Mouse (Mus musculus): ENCODE data around the gene Fam57a. TPM values are rescaled to one million over a fixed set of nuclear protein-coding genes. Genes with fewer than 3 reads are reported as not detected.

The Fam57a gene
- polyA plus RNA-seq, 1 experiment from 2014 or later, result 32.4 TPM

DNA sequence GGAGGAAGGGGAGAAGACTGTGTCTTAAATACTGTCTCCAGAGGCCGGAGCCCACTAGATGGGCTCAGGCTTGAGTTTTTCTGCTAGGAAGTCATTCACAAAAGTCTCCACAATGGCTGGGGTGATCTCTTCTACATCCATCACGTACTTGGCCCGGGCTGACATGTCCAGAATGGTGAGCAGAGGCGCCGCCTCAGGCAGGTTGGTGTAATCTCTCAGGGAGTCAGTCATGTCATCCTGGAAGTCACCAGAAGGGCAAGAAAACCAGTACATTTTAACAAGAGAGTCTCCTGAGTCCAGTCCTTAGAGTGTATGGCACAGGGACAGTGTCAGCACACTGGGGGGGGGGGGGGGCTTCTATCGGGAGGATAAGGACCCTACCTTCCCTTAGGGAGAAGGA, 79.0 kb downstream of the Fam57a start:
- Histone ChIP-seq H3K27ac (replicated peaks) (peak overlapping the region; percentile 92), H3K4me3 (no peak overlapping the region), H3K27me3 (ENCODE audit: low read depth, poor library complexity, severe bottlenecking) (no peaks in the 10 kb centered on the region), H3K36me3 (peaks cover 49% of the 10 kb centered on the region), H3K4me1 (peaks cover 89% of the 10 kb centered on the region), H3K9me3 (replicated peaks) (no peaks in the 10 kb centered on the region)
- WGBS, result 91% methylated on average over 6 of the region's 6 CpGs
- DNase-seq (ENCODE audit: low spot score), result no peak

DNA sequence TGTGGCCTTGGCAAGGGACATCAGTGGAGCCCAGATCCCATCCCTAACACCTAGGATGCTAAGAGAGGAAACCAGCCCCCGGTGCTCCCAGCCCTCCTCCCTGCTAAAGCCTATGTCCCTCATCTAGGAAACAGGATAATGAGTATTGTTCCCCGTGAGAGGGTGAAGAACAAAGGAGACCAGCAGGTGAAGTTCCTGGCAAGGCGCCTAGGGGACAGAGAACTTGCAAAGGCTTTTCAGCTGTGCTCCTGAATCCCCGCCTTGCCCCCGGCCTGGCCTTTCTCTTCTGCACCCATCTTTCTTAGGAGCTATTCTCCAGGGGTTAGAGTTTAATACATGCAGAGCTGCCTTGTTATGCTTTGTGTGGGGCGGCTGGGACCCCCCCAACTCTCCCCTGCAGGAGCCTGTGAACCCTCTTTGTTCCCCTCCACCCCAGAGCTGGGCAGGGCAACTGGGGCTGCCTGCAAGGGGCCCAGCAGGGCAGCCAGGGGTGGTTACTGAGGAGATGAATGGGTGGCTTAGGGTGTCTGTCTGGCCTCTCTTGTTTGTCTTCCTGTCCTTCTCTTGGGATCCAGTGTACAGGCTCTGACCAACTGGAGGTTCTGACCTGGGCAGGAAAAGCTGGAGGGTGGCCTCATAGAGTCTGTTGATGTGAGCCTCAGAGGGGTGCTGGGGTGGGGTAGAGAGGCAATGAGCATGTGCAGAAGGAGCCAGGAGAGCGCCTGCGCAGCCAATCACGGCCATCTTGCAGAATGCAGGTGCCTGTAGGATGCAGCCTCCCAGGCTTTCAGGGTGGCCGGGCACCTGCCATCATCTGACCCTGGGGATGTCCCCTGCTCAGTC, 81.0 kb downstream of the Fam57a start:
- Histone ChIP-seq H3K4me1 (peaks cover 97% of the 10 kb centered on the region), H3K36me3 (peaks cover 54% of the 10 kb centered on the region), H3K27ac (replicated peaks) (peak overlapping the region; percentile 92), H3K4me3 (peak overlapping the region; percentile 27; the same call in 1 of the 2 replicates), H3K9me3 (replicated peaks) (no peaks in the 10 kb centered on the region), H3K27me3 (ENCODE audit: low read depth, poor library complexity, severe bottlenecking) (no peaks in the 10 kb centered on the region; the same call in 1 of the 2 replicates)
- WGBS, result 35% methylated on average over 10 of the region's 10 CpGs
- DNase-seq (ENCODE audit: low spot score), result peak; percentile 70

DNA sequence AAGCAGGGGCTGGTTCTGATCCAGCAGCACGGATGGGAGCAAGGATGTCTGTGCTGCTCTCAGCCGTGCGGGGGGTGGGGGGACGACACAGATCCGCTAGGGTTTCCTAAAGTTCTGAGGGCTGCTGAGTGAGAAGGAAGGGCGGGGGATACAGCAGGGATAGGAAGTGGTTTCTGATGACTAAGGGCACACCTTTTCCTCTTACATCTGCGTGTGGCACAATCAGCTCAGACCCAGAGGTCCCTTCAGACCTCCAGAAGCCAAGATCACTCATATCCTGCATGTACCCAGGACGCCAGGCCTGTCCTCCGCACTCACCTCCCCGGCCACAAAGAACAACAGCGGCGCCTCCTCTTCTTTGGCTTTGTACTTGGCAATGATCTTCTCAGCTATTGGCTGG, 81.8 kb downstream of the Fam57a start:
- DNase-seq (ENCODE audit: low spot score), result no peak
- peaks cover 54% of the 10 kb centered on the region for H3K36me3 ChIP-seq
- peak overlapping the region; percentile 92 for H3K27ac ChIP-seq (replicated peaks)
- WGBS, result 71% methylated on average over 12 of the region's 12 CpGs
- peaks cover 99% of the 10 kb centered on the region for H3K4me1 ChIP-seq
- H3K27me3 ChIP-seq (ENCODE audit: low read depth, poor library complexity, severe bottlenecking), result no peaks in the 10 kb centered on the region; the same call in 1 of the 2 replicates
- 0 out of 2 replicates have a peak overlapping the region, but pooled peaks have one; percentile 27 for H3K4me3 ChIP-seq
- no peaks in the 10 kb centered on the region for H3K9me3 ChIP-seq (replicated peaks)

DNA sequence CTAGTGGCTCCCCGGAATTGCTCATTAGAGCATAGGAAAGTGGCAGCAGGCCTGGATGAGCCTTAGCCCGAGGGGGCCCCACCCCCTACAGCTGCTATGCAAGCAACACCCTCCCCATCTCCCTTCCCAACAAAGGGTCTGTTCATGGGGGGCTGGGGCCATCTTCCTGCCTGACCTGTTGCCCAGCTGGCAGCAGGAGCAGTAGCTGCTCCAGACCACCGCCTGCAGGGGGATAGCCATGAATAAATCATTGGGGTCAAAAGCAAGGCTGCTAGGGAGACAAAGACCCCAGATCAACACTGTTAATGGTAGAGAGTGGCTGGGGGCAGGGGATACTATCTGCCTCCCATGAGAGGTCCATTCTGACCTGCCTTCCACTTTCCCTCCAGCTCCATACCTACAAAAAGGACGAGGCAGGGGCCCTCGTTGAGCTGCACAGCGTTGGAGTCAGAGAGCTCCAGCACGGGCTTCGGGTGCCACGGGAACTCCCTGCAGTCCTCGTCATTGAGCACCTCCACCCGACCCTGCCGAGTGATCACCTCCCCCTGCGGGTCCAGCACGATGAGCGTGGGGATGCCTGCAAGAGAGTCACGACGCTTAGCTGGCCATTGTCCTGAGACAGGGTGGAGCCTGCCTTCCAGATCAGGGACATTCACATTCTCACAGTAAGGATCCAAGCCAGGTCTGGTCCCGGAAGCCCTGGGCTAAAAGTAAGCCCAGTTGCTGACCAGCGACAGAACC, 83.3 kb downstream of the Fam57a start:
- Histone ChIP-seq H3K4me3 (peak overlapping the region; percentile 40), H3K4me1 (peaks cover 99% of the 10 kb centered on the region), H3K9me3 (replicated peaks) (no peaks in the 10 kb centered on the region), H3K27me3 (ENCODE audit: low read depth, poor library complexity, severe bottlenecking) (no peaks in the 10 kb centered on the region; the same call in 1 of the 2 replicates), H3K27ac (replicated peaks) (peak overlapping the region; percentile 92), H3K36me3 (peaks cover 41% of the 10 kb centered on the region)
- WGBS, result 7% methylated on average over 19 of the region's 19 CpGs
- DNase-seq (ENCODE audit: low spot score), result peak; percentile 71

Other genes with a start within 250 kb of the Fam57a start
- gene Rph3al, start 241.2 kb upstream of the Fam57a start, polyA plus RNA-seq (2016; fragmentation: Nextera tagmentation; extraction: Ambion mirVana), result 1.1 TPM in 2 replicates
- gene 1700016K19Rik, start 179.8 kb upstream of the Fam57a start, polyA plus RNA-seq (2016; fragmentation: Nextera tagmentation; extraction: Ambion mirVana), result 0.12 TPM in 1 of 2 replicates, not detected in the other
- gene Rflnb, start 151.9 kb upstream of the Fam57a start, polyA plus RNA-seq (2016; fragmentation: Nextera tagmentation; extraction: Ambion mirVana), result 14.9 and 16.5 TPM in 2 replicates
- 36.5 and 41.4 TPM in 2 replicates for gene Vps53, start within 50 bp of the Fam57a start, polyA plus RNA-seq (2016; fragmentation: Nextera tagmentation; extraction: Ambion mirVana)
- 0.88 TPM in 1 of 2 replicates, not detected in the other for gene Dbil5, start 37.9 kb downstream of the Fam57a start, polyA plus RNA-seq (2016; fragmentation: Nextera tagmentation; extraction: Ambion mirVana)
- gene Gemin4, start 38.0 kb downstream of the Fam57a start, polyA plus RNA-seq (2016; fragmentation: Nextera tagmentation; extraction: Ambion mirVana), result 45.4 and 51.3 TPM in 2 replicates
- 23.4 and 24.5 TPM in 2 replicates for gene Mrm3, start 64.0 kb downstream of the Fam57a start, polyA plus RNA-seq (2016; fragmentation: Nextera tagmentation; extraction: Ambion mirVana)
- 130 and 135 TPM in 2 replicates for gene Glod4, start 64.1 kb downstream of the Fam57a start, polyA plus RNA-seq (2016; fragmentation: Nextera tagmentation; extraction: Ambion mirVana)
- 59.3 and 59.5 TPM in 2 replicates for gene Nxn, start 219.5 kb downstream of the Fam57a start, polyA plus RNA-seq (2016; fragmentation: Nextera tagmentation; extraction: Ambion mirVana)
- gene Timm22, start 227.3 kb downstream of the Fam57a start, polyA plus RNA-seq (2016; fragmentation: Nextera tagmentation; extraction: Ambion mirVana), result 127 and 128 TPM in 2 replicates

Data from midbrain, embryonic 10.5 days (tissue).